Mouse (Mus musculus): ENCODE results near the gene Epha4.

GRCm38 (mm10) chr1:77402942-77403341 is 111.9 kb downstream of the Epha4 start:
- TF ChIP-seq CTCF (IDR thresholded peaks at IDR 0.05; ENCODE audit: low read depth, low read length) (no peak), TAL1 (conservative IDR thresholded peaks at IDR 0.05; ENCODE audit: low read depth, low read length) (no peak), GATA1 (IDR thresholded peaks at IDR 0.05; ENCODE audit: borderline replicate concordance, low read length) (no peak)
